Mouse (Mus musculus) NIH3T3 (cell line): Measurements from ENCODE around the gene Gdf15.

Experiments used
- DNase-seq: peaks from one replicate; pipeline ENCODE4 v3.0.0-alpha.2; 2012; ENCODE audit warnings: low read depth

Gene Gdf15

DNA sequence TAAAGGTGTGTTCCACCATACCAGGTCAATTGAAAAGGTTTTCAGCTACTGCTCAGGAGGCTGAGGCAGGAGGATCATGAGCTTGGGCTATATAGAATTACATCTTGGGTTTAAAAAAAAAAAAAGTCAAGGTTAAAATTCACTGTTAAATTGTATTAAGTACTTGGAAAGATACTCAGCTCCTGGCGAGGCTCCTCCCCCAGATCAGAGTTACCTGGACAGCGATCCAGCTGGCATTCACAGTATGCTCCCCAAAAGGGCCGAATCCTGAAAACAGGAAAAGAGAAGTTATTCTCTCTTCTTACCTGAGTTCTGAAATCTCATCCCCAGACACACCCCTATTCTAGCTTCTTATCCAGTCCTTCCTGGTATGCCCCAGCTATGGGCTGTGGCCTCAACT is 25.0 kb upstream of the Gdf15 start:
- no peak for DNase-seq

- DNase-seq = no peak
Measured at GRCm38 (mm10) chr8:70656193-70656790, 24.0 kb upstream of the Gdf15 start.

GRCm38 (mm10) chr8:70655469-70655868 is 23.2 kb upstream of the Gdf15 start:
- no peak for DNase-seq

DNA sequence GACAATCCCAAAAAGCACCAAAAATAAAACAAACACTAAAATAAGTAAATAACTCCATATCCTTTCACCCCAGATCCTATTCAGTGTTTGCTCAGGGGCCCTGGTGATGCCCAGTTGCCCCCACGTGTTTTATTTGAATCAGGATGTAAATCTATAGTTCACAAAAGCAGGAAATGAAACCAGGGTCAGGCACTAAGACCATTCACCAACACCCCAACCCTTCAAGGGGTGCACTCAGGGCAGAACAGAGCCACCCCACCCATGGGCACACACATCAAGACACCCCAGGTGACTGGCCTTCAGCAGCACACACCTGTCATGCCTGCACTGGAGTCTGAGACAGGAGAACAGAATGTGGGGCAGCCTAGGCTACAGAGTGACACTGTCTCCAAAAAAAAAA is 21.9 kb upstream of the Gdf15 start:
- DNase-seq = no peak

GRCm38 (mm10) chr8:70653226-70653625 is 21.0 kb upstream of the Gdf15 start:
- peak; percentile 78 for DNase-seq

DNA sequence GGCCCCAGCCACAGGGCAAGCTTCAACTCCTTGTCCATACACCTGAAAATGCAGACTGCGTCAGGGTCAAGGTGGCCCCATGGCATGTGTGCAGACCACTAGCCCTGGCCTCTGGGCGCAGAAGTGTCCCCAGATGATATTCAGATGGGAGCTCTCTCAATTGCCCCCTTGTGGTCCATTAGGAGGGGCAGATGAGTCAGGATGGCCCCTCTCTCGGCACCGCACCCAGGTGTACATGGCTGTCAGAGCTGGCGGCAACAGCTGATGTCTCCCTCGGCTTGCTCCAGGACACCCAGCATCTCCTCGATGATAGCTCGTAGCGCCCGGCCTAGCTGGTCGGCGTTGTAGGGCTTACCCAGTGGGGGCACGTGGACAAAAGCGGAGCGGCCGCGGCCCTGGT is 18.1 kb upstream of the Gdf15 start:
- no peak for DNase-seq

DNA sequence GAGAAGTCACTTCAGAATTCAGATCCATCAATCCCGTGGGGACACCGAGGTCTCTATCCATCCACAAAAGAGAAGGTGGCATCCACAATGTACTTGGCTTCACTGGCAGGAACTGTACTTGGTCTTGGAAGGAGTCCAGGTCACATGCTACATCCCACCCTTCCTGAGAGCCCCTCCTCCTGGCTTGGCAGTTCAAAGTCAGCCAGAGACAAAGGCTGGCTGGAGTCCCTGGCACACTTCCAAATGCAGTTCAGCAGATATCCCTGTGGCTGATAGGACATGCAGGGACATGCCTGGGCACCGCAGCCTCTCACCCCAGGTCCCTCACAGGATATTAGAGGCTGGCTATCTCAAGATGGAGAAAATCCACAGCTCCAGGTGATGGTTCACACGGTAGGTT is 17.1 kb upstream of the Gdf15 start:
- DNase-seq = peak; percentile 77

- no peak for DNase-seq
Measured at GRCm38 (mm10) chr8:70648921-70649320, 16.7 kb upstream of the Gdf15 start.

DNA sequence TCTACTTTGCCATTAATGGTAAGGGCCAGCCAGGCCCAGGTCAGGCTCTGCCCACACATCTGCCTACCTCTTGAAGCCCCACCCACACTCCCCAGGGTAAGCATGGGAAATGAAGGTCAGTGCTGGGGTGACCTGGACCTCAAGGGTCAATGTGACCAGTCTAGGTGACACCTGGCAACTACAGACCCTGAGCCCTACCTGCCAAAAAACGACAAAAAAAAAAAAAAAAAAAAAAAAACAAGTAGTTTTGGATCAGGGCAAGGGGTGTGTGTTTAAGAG is 15.8 kb upstream of the Gdf15 start:
- no peak for DNase-seq

GRCm38 (mm10) chr8:70647343-70648163 is 15.3 kb upstream of the Gdf15 start:
- no peak for DNase-seq

DNA sequence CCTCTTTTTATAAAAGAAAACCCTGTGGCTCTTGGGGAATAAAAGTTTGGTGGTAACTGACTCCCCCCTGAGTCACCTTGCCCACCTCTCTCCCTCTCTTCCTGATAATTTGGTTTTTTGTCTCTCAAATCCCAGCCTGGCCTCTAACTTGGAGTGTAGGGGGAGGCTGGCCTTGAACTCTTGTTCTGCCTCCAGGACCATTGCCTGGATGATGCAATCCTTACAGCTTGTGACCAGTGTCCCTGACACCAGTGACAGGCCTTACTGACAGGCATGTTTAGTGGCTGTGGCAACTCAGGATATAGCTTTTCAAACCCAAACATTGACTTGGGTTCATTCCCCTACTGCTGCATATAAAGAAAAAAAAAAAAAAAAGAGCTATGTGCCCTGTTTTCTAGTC is 14.5 kb upstream of the Gdf15 start:
- no peak for DNase-seq

- no peak for DNase-seq
Measured at GRCm38 (mm10) chr8:70646369-70646768, 14.1 kb upstream of the Gdf15 start.

DNA sequence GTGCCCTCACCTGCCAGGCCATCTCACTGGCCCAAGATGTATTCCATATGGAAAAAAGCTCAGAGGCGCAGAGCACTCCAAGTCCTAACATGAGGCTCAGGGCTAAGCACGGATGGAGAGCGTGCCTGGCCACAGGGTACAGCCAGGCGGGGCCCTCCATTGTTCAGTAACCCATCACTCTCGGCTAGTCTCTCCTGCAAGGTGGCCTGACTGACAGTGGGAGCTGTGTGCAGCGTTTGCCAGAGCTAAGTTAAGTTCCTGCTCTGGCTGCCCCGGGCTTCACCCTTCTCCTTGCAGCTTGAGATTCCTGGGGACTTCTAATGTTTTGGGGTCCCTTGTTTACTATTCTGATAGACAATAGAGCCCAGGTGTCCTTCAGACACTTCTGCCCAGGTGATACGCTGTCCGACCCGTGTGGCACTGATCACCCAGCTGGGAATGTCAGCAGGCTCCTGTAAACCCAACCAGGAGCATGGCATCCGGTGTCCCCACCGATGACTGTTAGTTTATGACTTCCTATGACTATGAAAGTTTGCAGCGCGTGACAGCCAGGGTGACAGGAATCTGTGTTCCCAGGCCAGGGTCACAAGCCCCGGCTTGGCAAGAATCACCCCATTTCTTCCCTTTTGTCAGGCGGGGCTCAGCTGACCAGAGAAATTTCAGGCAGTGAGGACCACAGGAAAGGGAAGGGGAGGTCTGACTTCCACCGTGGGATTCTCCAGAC is 13.4 kb upstream of the Gdf15 start:
- DNase-seq = no peak

DNA sequence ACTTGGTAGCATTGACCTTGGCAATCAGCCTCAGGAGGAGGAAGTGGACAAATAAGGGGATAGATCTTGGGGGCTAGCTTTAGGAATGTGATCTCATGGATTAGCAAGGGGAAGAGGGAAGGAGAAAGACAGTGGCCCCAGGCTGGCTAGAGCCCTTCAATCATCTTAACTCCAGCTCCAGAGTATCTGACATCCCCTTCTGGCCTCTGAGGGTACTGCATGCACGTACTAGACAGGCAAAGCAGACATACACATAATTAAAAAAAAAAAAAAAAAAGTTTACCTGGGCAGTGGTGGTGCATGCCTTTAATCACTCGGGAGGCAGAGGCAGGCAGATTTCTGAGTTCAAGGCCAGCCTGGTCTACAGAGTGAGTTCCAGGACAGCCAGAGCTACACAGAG is 11.8 kb upstream of the Gdf15 start:
- DNase-seq = peak; percentile 38

GRCm38 (mm10) chr8:70643019-70643418 is 10.8 kb upstream of the Gdf15 start:
- peak; percentile 50 for DNase-seq

- DNase-seq = no peak
Measured at GRCm38 (mm10) chr8:70638752-70639151, 6.5 kb upstream of the Gdf15 start.

- DNase-seq = no peak
Measured at GRCm38 (mm10) chr8:70636838-70637237, 4.6 kb upstream of the Gdf15 start.

DNA sequence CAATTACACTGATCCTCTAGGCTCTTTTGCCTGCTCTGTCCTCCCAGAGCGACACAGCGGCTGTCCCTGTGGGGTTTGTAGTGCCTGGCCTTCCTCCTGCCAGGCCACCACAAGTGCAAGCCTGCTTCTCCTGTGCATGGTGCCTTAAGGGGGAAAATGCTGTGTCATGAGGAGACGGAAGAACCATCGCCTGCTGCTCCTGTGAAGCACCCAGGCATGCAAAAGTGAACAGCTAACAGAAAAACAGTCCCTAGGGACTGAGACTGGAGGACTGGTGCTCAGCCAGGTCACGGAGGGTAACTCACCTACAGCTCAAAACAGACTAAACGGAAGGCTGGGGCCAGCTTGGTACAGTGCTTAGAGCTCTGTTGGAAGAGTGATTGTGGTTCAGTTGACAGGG is 3.3 kb upstream of the Gdf15 start:
- DNase-seq = no peak

GRCm38 (mm10) chr8:70634066-70634465 is 1.8 kb upstream of the Gdf15 start:
- peak; percentile 83 for DNase-seq

GRCm38 (mm10) chr8:70631436-70631835 is 820 bp downstream of the Gdf15 start:
- DNase-seq = no peak

DNA sequence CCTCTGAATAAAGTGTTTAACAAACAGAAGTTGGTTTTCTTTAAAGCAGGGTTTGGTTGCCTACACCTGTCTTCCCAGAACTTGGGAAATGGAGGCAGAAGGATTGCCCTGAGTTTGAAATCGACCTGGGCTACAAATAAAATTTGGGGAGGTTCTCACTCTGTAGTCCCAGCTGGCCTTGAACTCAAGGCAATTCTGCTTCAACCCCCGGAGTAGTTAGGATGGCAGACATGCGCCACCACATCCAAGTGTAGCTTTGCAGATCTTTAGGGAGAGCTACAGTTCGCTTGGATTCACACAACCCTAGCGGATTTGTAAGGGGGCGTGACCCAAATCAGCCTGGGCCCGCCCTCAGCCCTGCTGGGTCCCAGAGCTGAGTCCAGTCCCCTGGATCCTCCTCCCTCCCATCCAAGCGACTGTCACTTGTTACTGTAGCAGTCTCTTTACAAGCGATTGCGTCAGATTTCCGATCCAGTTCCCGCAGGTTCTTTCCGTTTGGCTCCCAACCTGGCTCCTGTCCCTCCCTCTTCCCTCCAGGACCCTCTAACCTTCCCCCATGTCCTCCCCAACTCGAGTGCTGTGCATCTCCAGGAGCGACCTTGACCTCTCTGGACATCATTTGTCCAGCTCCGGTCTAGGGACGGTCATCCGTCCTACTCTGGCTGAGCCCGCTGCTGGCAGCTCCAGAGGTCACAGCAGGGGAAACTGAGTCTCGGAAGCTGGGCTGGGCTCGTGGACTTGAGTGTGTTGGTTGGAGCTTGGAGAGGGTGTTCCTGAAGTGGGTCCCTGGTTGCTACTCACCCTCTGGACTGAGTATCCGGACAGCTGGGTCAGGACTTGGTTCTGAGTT is 1.5 kb downstream of the Gdf15 start:
- DNase-seq = peak; percentile 73
